Mouse (Mus musculus): ENCODE data around the gene Sergef. TPM values are rescaled to one million over a fixed set of nuclear protein-coding genes. Genes with fewer than 3 reads are reported as not detected.
A peak's percentile ranks its signal among the peaks of the same experiment; 100 is the strongest.

Sergef gene
- polyA plus RNA-seq, 1 experiment: 6.3 TPM

- no peak for TF ChIP-seq CTCF (IDR thresholded peaks at IDR 0.05; ENCODE audit: borderline replicate concordance, insufficient read depth, low read length)
- no peak for TF ChIP-seq POLR2A (IDR thresholded peaks at IDR 0.05; ENCODE audit: low read depth, low read length)
- Histone ChIP-seq H3K4me1 (ENCODE audit: control insufficient read depth, insufficient read depth, low read length) (no peaks in the 10 kb centered on the region), H3K4me3 (ENCODE audit: insufficient read depth, low read length) (no peak overlapping the region), H3K27ac (ENCODE audit: insufficient read depth, low read length) (no peak overlapping the region)
These were observed 32.6 kb downstream of the Sergef start for GRCm38 (mm10) chr7:46607031-46607426.

- TF ChIP-seq POLR2A (IDR thresholded peaks at IDR 0.05; ENCODE audit: low read depth, low read length): no peak
- TF ChIP-seq CTCF (IDR thresholded peaks at IDR 0.05; ENCODE audit: borderline replicate concordance, insufficient read depth, low read length): peak; percentile 98
- Histone ChIP-seq H3K27ac (ENCODE audit: insufficient read depth, low read length) (no peak overlapping the region), H3K4me3 (ENCODE audit: insufficient read depth, low read length) (no peak overlapping the region), H3K4me1 (ENCODE audit: control insufficient read depth, insufficient read depth, low read length) (no peaks in the 10 kb centered on the region)
These were observed 33.1 kb downstream of the Sergef start for GRCm38 (mm10) chr7:46606391-46607030.

- no peak for TF ChIP-seq CTCF (IDR thresholded peaks at IDR 0.05; ENCODE audit: borderline replicate concordance, insufficient read depth, low read length)
- TF ChIP-seq POLR2A (IDR thresholded peaks at IDR 0.05; ENCODE audit: low read depth, low read length): no peak
- no peak overlapping the region for H3K27ac ChIP-seq (ENCODE audit: insufficient read depth, low read length)
- no peaks in the 10 kb centered on the region for H3K4me1 ChIP-seq (ENCODE audit: control insufficient read depth, insufficient read depth, low read length)
- no peak overlapping the region for H3K4me3 ChIP-seq (ENCODE audit: insufficient read depth, low read length)
These were observed 36.6 kb downstream of the Sergef start for GRCm38 (mm10) chr7:46603051-46603450.

GRCm38 (mm10) chr7:46602079-46602478 is 37.5 kb downstream of the Sergef start:
- Histone ChIP-seq H3K4me1 (ENCODE audit: control insufficient read depth, insufficient read depth, low read length) (no peaks in the 10 kb centered on the region), H3K4me3 (ENCODE audit: insufficient read depth, low read length) (no peak overlapping the region), H3K27ac (ENCODE audit: insufficient read depth, low read length) (no peak overlapping the region)
- TF ChIP-seq CTCF (IDR thresholded peaks at IDR 0.05; ENCODE audit: borderline replicate concordance, insufficient read depth, low read length) (no peak), POLR2A (IDR thresholded peaks at IDR 0.05; ENCODE audit: low read depth, low read length) (no peak)

- Histone ChIP-seq H3K4me1 (ENCODE audit: control insufficient read depth, insufficient read depth, low read length) (no peaks in the 10 kb centered on the region), H3K4me3 (ENCODE audit: insufficient read depth, low read length) (no peak overlapping the region), H3K27ac (ENCODE audit: insufficient read depth, low read length) (no peak overlapping the region)
- TF ChIP-seq POLR2A (IDR thresholded peaks at IDR 0.05; ENCODE audit: low read depth, low read length): no peak
- no peak for TF ChIP-seq CTCF (IDR thresholded peaks at IDR 0.05; ENCODE audit: borderline replicate concordance, insufficient read depth, low read length)
These were observed 38.5 kb downstream of the Sergef start for GRCm38 (mm10) chr7:46601097-46601496.

GRCm38 (mm10) chr7:46597006-46597405 is 42.6 kb downstream of the Sergef start:
- TF ChIP-seq CTCF (IDR thresholded peaks at IDR 0.05; ENCODE audit: borderline replicate concordance, insufficient read depth, low read length) (no peak), POLR2A (IDR thresholded peaks at IDR 0.05; ENCODE audit: low read depth, low read length) (no peak)
- Histone ChIP-seq H3K27ac (ENCODE audit: insufficient read depth, low read length) (no peak overlapping the region), H3K4me3 (ENCODE audit: insufficient read depth, low read length) (no peak overlapping the region), H3K4me1 (ENCODE audit: control insufficient read depth, insufficient read depth, low read length) (no peaks in the 10 kb centered on the region)

- Histone ChIP-seq H3K4me1 (ENCODE audit: control insufficient read depth, insufficient read depth, low read length) (no peaks in the 10 kb centered on the region), H3K4me3 (ENCODE audit: insufficient read depth, low read length) (no peak overlapping the region), H3K27ac (ENCODE audit: insufficient read depth, low read length) (no peak overlapping the region)
- TF ChIP-seq POLR2A (IDR thresholded peaks at IDR 0.05; ENCODE audit: low read depth, low read length): no peak
- TF ChIP-seq CTCF (IDR thresholded peaks at IDR 0.05; ENCODE audit: borderline replicate concordance, insufficient read depth, low read length): no peak
These were observed 48.1 kb downstream of the Sergef start for GRCm38 (mm10) chr7:46591546-46591945.

- Histone ChIP-seq H3K4me1 (ENCODE audit: control insufficient read depth, insufficient read depth, low read length) (no peaks in the 10 kb centered on the region), H3K27ac (ENCODE audit: insufficient read depth, low read length) (no peak overlapping the region), H3K4me3 (ENCODE audit: insufficient read depth, low read length) (no peak overlapping the region)
- no peak for TF ChIP-seq CTCF (IDR thresholded peaks at IDR 0.05; ENCODE audit: borderline replicate concordance, insufficient read depth, low read length)
- TF ChIP-seq POLR2A (IDR thresholded peaks at IDR 0.05; ENCODE audit: low read depth, low read length): no peak
These were observed 50.4 kb downstream of the Sergef start for GRCm38 (mm10) chr7:46589181-46589580.

- Histone ChIP-seq H3K4me1 (ENCODE audit: control insufficient read depth, insufficient read depth, low read length) (no peaks in the 10 kb centered on the region), H3K4me3 (ENCODE audit: insufficient read depth, low read length) (no peak overlapping the region), H3K27ac (ENCODE audit: insufficient read depth, low read length) (no peak overlapping the region)
- TF ChIP-seq CTCF (IDR thresholded peaks at IDR 0.05; ENCODE audit: borderline replicate concordance, insufficient read depth, low read length): no peak
- no peak for TF ChIP-seq POLR2A (IDR thresholded peaks at IDR 0.05; ENCODE audit: low read depth, low read length)
These were observed 51.6 kb downstream of the Sergef start for GRCm38 (mm10) chr7:46588005-46588404.

GRCm38 (mm10) chr7:46587466-46587865 is 52.1 kb downstream of the Sergef start:
- H3K4me1 ChIP-seq (ENCODE audit: control insufficient read depth, insufficient read depth, low read length): no peaks in the 10 kb centered on the region
- no peak overlapping the region for H3K4me3 ChIP-seq (ENCODE audit: insufficient read depth, low read length)
- no peak overlapping the region for H3K27ac ChIP-seq (ENCODE audit: insufficient read depth, low read length)
- TF ChIP-seq CTCF (IDR thresholded peaks at IDR 0.05; ENCODE audit: borderline replicate concordance, insufficient read depth, low read length): no peak
